Mouse (Mus musculus) myocyte (in vitro differentiated cells): ENCODE data around the gene Cntf. TPM values are rescaled to one million over a fixed set of nuclear protein-coding genes. Genes with fewer than 3 reads are reported as not detected.
"Not testable (repeated sequence)": the region's sequence is repeated elsewhere in the genome, so short reads cannot be mapped to it uniquely, and the experiment has no call there.

ENCODE experiments used
- H3K27me3 ChIP-seq: one replicate; pipeline ENCODE4 v1.6.1; 2011; ENCODE audit not compliant: control insufficient read depth, insufficient read depth, insufficient read length
- H3K36me3 ChIP-seq: one replicate; pipeline ENCODE4 v1.6.1; 2011; ENCODE audit not compliant: control insufficient read depth, insufficient read depth
- H3K4me2 ChIP-seq: one replicate; pipeline ENCODE4 v1.6.1; 2011; ENCODE audit warnings: low read depth, control low read depth
- H3K4me3 ChIP-seq: one replicate; pipeline ENCODE4 v1.5.1; 2011; ENCODE audit warnings: mild to moderate bottlenecking, control low read depth, moderate library complexity
- H3K79me2 ChIP-seq: one replicate; pipeline ENCODE4 v1.6.1; 2011; ENCODE audit not compliant: control insufficient read depth, insufficient read depth
- H3ac ChIP-seq: one replicate; pipeline ENCODE4 v1.6.1; 2011; ENCODE audit not compliant: control insufficient read depth, insufficient read length
- CEBPB ChIP-seq: IDR thresholded peaks from 2 replicates; pipeline ENCODE4 v1.6.1; 2011; ENCODE audit warnings: mild to moderate bottlenecking, moderate library complexity; ENCODE audit not compliant: poor library complexity, insufficient read depth, severe bottlenecking
- E2F4 ChIP-seq: IDR thresholded peaks from one replicate; pipeline ENCODE4 v1.6.1; 2011; ENCODE audit warnings: mild to moderate bottlenecking, control low read depth, moderate library complexity; ENCODE audit not compliant: insufficient read depth
- MAX ChIP-seq: IDR thresholded peaks from one replicate; pipeline ENCODE4 v1.6.1; 2011; ENCODE audit warnings: low read depth, mild to moderate bottlenecking, control low read depth
- MYOD1 ChIP-seq, 3 experiments: IDR thresholded peaks; one replicate each; pipeline ENCODE4 v1.6.1; 2011; ENCODE audit warnings: control low read depth in 2 of 3, low read depth in 2 of 3, mild to moderate bottlenecking in 2 of 3, moderate library complexity in 1 of 3; ENCODE audit not compliant: insufficient read length in 2 of 3, control insufficient read depth in 1 of 3
- MYOG ChIP-seq, 3 experiments: IDR thresholded peaks; one replicate each; pipeline ENCODE4 v1.6.1; 2011; ENCODE audit warnings: control low read depth in 2 of 3, low read depth in 2 of 3, mild to moderate bottlenecking in 2 of 3; ENCODE audit not compliant: insufficient read length in 2 of 3, control insufficient read depth in 1 of 3, insufficient read depth in 1 of 3
- POLR2A ChIP-seq: IDR thresholded peaks from one replicate; pipeline ENCODE4 v1.6.1; 2011; ENCODE audit warnings: low read depth, mild to moderate bottlenecking, control low read depth, moderate library complexity; ENCODE audit not compliant: insufficient read length
- POLR2AphosphoS2 ChIP-seq: IDR thresholded peaks from one replicate; pipeline ENCODE4 v1.6.1; 2011; ENCODE audit warnings: low read depth, control low read depth; ENCODE audit not compliant: insufficient read length
- REST ChIP-seq: IDR thresholded peaks from one replicate; pipeline ENCODE4 v1.6.1; 2011; ENCODE audit warnings: mild to moderate bottlenecking, control low read depth, moderate library complexity; ENCODE audit not compliant: insufficient read depth, insufficient read length
- SRF ChIP-seq: IDR thresholded peaks from one replicate; pipeline ENCODE4 v1.6.1; 2011; ENCODE audit warnings: low read depth; ENCODE audit not compliant: control insufficient read depth, insufficient read length
- TCF12 ChIP-seq: IDR thresholded peaks from one replicate; pipeline ENCODE4 v1.6.1; 2011; ENCODE audit warnings: mild to moderate bottlenecking, control low read depth; ENCODE audit not compliant: poor library complexity, insufficient read depth, severe bottlenecking
- TCF3 ChIP-seq: IDR thresholded peaks from one replicate; pipeline ENCODE4 v1.6.1; 2011; ENCODE audit warnings: low read depth, control low read depth; ENCODE audit not compliant: insufficient read length
- USF1 ChIP-seq: IDR thresholded peaks from one replicate; pipeline ENCODE4 v1.6.1; 2011; ENCODE audit warnings: low read depth, mild to moderate bottlenecking, control low read depth, moderate library complexity
- polyA plus RNA-seq: library from polyadenylated mRNA; unstranded; fragments of >200 nt; fragmentation: generic; extraction: Trizol; gene quantifications from one replicate; pipeline ENCODE4 v1.2.1, GENCODE M21; 2012; ENCODE audit warnings: missing spikeins

Gene Cntf
- polyA plus RNA-seq, 1 experiment, result 1.0 TPM

GRCm38 (mm10) chr19:12722308-12722707, 43.1 kb downstream of the Cntf start:
- Histone ChIP-seq H3K36me3 (no peaks in the 10 kb centered on the region), H3K4me2 (no peak overlapping the region), H3ac (no peak overlapping the region), H3K4me3 (no peak overlapping the region), H3K27me3 (no peaks in the 10 kb centered on the region), H3K79me2 (no peaks in the 10 kb centered on the region)
- no peak for TF ChIP-seq USF1
- TF ChIP-seq MYOG (IDR thresholded peaks at IDR 0.05; ENCODE audit: control insufficient read depth in 1 of 3, insufficient read depth in 1 of 3, insufficient read length in 2 of 3, low read depth in 2 of 3), result no peak
- TF ChIP-seq MAX, result no peak
- no peak for TF ChIP-seq TCF3
- TF ChIP-seq TCF12, result no peak
- no peak for TF ChIP-seq MYOD1 (IDR thresholded peaks at IDR 0.05; ENCODE audit: control insufficient read depth in 1 of 3, insufficient read length in 2 of 3, low read depth in 2 of 3)

GRCm38 (mm10) chr19:12721596-12721995, 43.8 kb downstream of the Cntf start:
- not testable (repeated sequence) for H3K36me3 ChIP-seq, H3K4me3 ChIP-seq, H3K79me2 ChIP-seq, H3K4me2 ChIP-seq, H3ac ChIP-seq, H3K27me3 ChIP-seq

- H3K27me3 ChIP-seq, H3K79me2 ChIP-seq, H3K4me3 ChIP-seq, H3K36me3 ChIP-seq, H3K4me2 ChIP-seq, H3ac ChIP-seq: not testable (repeated sequence)
Observed at GRCm38 (mm10) chr19:12720919-12721318, 44.5 kb downstream of the Cntf start.

- H3K4me3 ChIP-seq, result no peak overlapping the region
- TF ChIP-seq E2F4, result no peak
- no peak for TF ChIP-seq POLR2A
- no peak for TF ChIP-seq SRF
- no peak for TF ChIP-seq POLR2AphosphoS2
- TF ChIP-seq MYOD1 (IDR thresholded peaks at IDR 0.05; ENCODE audit: control insufficient read depth in 1 of 3, insufficient read length in 2 of 3, low read depth in 2 of 3), result no peak
- no peak for TF ChIP-seq REST
- TF ChIP-seq TCF3, result no peak
- no peak overlapping the region for H3K4me2 ChIP-seq
- H3K27me3 ChIP-seq, result no peaks in the 10 kb centered on the region
- H3K36me3 ChIP-seq, result no peaks in the 10 kb centered on the region
- no peak overlapping the region for H3ac ChIP-seq
- no peaks in the 10 kb centered on the region for H3K79me2 ChIP-seq
Observed at GRCm38 (mm10) chr19:12720463-12720862, 45.0 kb downstream of the Cntf start.

- no peaks in the 10 kb centered on the region for H3K79me2 ChIP-seq
- H3K4me2 ChIP-seq, result no peak overlapping the region
- no peak for TF ChIP-seq CEBPB
- TF ChIP-seq TCF3, result no peak
- TF ChIP-seq USF1, result no peak
- TF ChIP-seq REST, result no peak
- no peak for TF ChIP-seq POLR2AphosphoS2
- no peak for TF ChIP-seq SRF
- no peak for TF ChIP-seq POLR2A
- TF ChIP-seq MYOG (IDR thresholded peaks at IDR 0.05; ENCODE audit: control insufficient read depth in 1 of 3, insufficient read depth in 1 of 3, insufficient read length in 2 of 3, low read depth in 2 of 3), result no peak
- no peak for TF ChIP-seq TCF12
- no peak for TF ChIP-seq E2F4
- no peak for TF ChIP-seq MAX
- no peak for TF ChIP-seq MYOD1 (IDR thresholded peaks at IDR 0.05; ENCODE audit: control insufficient read depth in 1 of 3, insufficient read length in 2 of 3, low read depth in 2 of 3)
- no peaks in the 10 kb centered on the region for H3K27me3 ChIP-seq
- H3K4me3 ChIP-seq, result no peak overlapping the region
- H3ac ChIP-seq, result no peak overlapping the region
- H3K36me3 ChIP-seq, result no peaks in the 10 kb centered on the region
Observed at GRCm38 (mm10) chr19:12719189-12719588, 46.2 kb downstream of the Cntf start.

Other genes with a start within 250 kb of the Cntf start
- 5.4 TPM for gene Fam111a, start 219.9 kb downstream of the Cntf start, polyA plus RNA-seq
- not detected for gene Gm4952, start 165.7 kb downstream of the Cntf start, polyA plus RNA-seq
- gene Glyat, start 132.3 kb downstream of the Cntf start, polyA plus RNA-seq, result not detected
- not detected for gene Olfr1442, start 95.2 kb downstream of the Cntf start, polyA plus RNA-seq
- gene Olfr1443, start 87.5 kb downstream of the Cntf start, polyA plus RNA-seq, result not detected
- gene Keg1, start 69.8 kb downstream of the Cntf start, polyA plus RNA-seq, result not detected
- gene Zfp91, start 30.5 kb upstream of the Cntf start, polyA plus RNA-seq, result 28.9 TPM
- 0.18 TPM for gene Lpxn, start 30.6 kb upstream of the Cntf start, polyA plus RNA-seq
- not detected for gene Gm5244, start 81.0 kb upstream of the Cntf start, polyA plus RNA-seq
- not detected for gene Olfr1444, start 91.7 kb upstream of the Cntf start, polyA plus RNA-seq
- gene Olfr1445, start 118.2 kb upstream of the Cntf start, polyA plus RNA-seq, result not detected
- not detected for gene Olfr1446, start 127.9 kb upstream of the Cntf start, polyA plus RNA-seq
- not detected for gene Olfr1447, start 138.1 kb upstream of the Cntf start, polyA plus RNA-seq
- gene Olfr1448, start 158.8 kb upstream of the Cntf start, polyA plus RNA-seq, result not detected
- gene Olfr1449, start 165.2 kb upstream of the Cntf start, polyA plus RNA-seq, result not detected
- gene Olfr1450, start 184.6 kb upstream of the Cntf start, polyA plus RNA-seq, result not detected
- not detected for gene Olfr1451, start 229.4 kb upstream of the Cntf start, polyA plus RNA-seq